In genomic region chr4:61855831-61856698, GRCm38 (mm10) we compare ENCODE assay signal across 14 mouse cellular contexts. TPM values are rescaled to one million over a fixed set of nuclear protein-coding genes. Genes with fewer than 3 reads are reported as not detected.
A peak's percentile ranks its signal among the peaks of the same experiment; 100 is the strongest.
DNase-seq lines count a peak whose midpoint lies in the region; ATAC-seq and TF ChIP-seq lines count a peak whose summit lies in the region.
"Had no signal": no experiment of that assay in that cellular context is flagged by ENCODE, and none has a peak within 500 bp of the region (broad histone marks: within the 10 kb centered on the region; RNA-seq: fewer than 3 reads in every experiment).

No protein-coding gene starts in this region.

- TF ChIP-seq CTCF in kidney, postnatal 0 days (IDR thresholded peaks at IDR 0.05; ENCODE audit: low read depth): no peak
- no peak for TF ChIP-seq CTCF in kidney, adult 2 months (conservative IDR thresholded peaks at IDR 0.05; ENCODE audit: insufficient read depth, insufficient read length, low read depth, low read length)
- no peak for TF ChIP-seq CTCF in heart, postnatal 0 days (IDR thresholded peaks at IDR 0.05; ENCODE audit: low read depth)

- no peak overlapping the region for H3K9ac ChIP-seq in kidney, postnatal 0 days (ENCODE audit: low read depth, low read length)
- H3K9ac ChIP-seq in heart, postnatal 0 days (replicated peaks; ENCODE audit: low read depth, low read length): no peak overlapping the region
- H3K9ac ChIP-seq in intestine, embryonic 15.5 days: no peak overlapping the region
- H3K9ac ChIP-seq in stomach, embryonic 14.5 days (replicated peaks; ENCODE audit: low read depth, low read length): no peak overlapping the region

- H3K9me3 ChIP-seq in kidney, postnatal 0 days (replicated peaks; ENCODE audit: low read length): no peaks in the 10 kb centered on the region
- no peaks in the 10 kb centered on the region; the same call in 1 of the 2 replicates for H3K9me3 ChIP-seq in heart, postnatal 0 days (replicated peaks; ENCODE audit: control insufficient read depth, low read length)
- 0 out of 2 replicates have a peak, but pooled peaks cover 5% of the 10 kb centered on the region for H3K9me3 ChIP-seq in intestine, embryonic 15.5 days
- H3K9me3 ChIP-seq in stomach, embryonic 14.5 days (ENCODE audit: control insufficient read depth, low read depth, low read length): 0 out of 2 replicates have a peak, but pooled peaks cover 5% of the 10 kb centered on the region

- H3K4me3 ChIP-seq in kidney, postnatal 0 days (replicated peaks; ENCODE audit: low read depth, low read length): no peak overlapping the region
- no peak overlapping the region for H3K4me3 ChIP-seq in kidney, adult 2 months (ENCODE audit: insufficient read depth, low read depth, low read length)
- H3K4me3 ChIP-seq in heart, postnatal 0 days (ENCODE audit: low read depth, low read length): no peak overlapping the region
- H3K4me3 ChIP-seq in intestine, embryonic 15.5 days (replicated peaks): no peak overlapping the region
- no peak overlapping the region for H3K4me3 ChIP-seq in stomach, embryonic 14.5 days (ENCODE audit: low read depth, low read length)
- H3K4me3 ChIP-seq: left cerebral cortex, adult 2 months had no signal

- TF ChIP-seq POLR2A in kidney, adult 2 months (IDR thresholded peaks at IDR 0.05; ENCODE audit: low read depth, low read length): no peak

- H3K4me1 ChIP-seq in kidney, postnatal 0 days (replicated peaks; ENCODE audit: insufficient read depth, low read length): no peaks in the 10 kb centered on the region
- H3K4me1 ChIP-seq in kidney, adult 2 months (ENCODE audit: control insufficient read depth, insufficient read depth, low read length): no peaks in the 10 kb centered on the region
- peaks cover 13% of the 10 kb centered on the region for H3K4me1 ChIP-seq in heart, postnatal 0 days (ENCODE audit: control insufficient read depth, insufficient read depth)
- no peaks in the 10 kb centered on the region for H3K4me1 ChIP-seq in intestine, embryonic 15.5 days (replicated peaks)
- no peaks in the 10 kb centered on the region for H3K4me1 ChIP-seq in stomach, embryonic 14.5 days (ENCODE audit: control insufficient read depth, insufficient read depth, low read length)

- no peaks in the 10 kb centered on the region for H3K27me3 ChIP-seq in kidney, postnatal 0 days (ENCODE audit: insufficient read depth, low read length)
- H3K27me3 ChIP-seq in kidney, adult 2 months (replicated peaks; ENCODE audit: control insufficient read depth, insufficient read depth, low read length): no peaks in the 10 kb centered on the region
- no peaks in the 10 kb centered on the region for H3K27me3 ChIP-seq in heart, postnatal 0 days (ENCODE audit: control insufficient read depth, insufficient read depth, low read length)
- H3K27me3 ChIP-seq in intestine, embryonic 15.5 days (replicated peaks): no peaks in the 10 kb centered on the region
- no peaks in the 10 kb centered on the region for H3K27me3 ChIP-seq in stomach, embryonic 14.5 days (ENCODE audit: control insufficient read depth, insufficient read depth, low read length)

- peak; percentile 77 for TF ChIP-seq EP300 in heart, postnatal 0 days (IDR thresholded peaks at IDR 0.05; ENCODE audit: low read depth)

- H3K36me3 ChIP-seq in kidney, postnatal 0 days (ENCODE audit: insufficient read depth, low read length): no peaks in the 10 kb centered on the region
- H3K36me3 ChIP-seq in kidney, adult 2 months (ENCODE audit: control insufficient read depth, insufficient read depth, low read length): no peaks in the 10 kb centered on the region
- H3K36me3 ChIP-seq in heart, postnatal 0 days (replicated peaks; ENCODE audit: control insufficient read depth, insufficient read depth, low read length): no peaks in the 10 kb centered on the region
- no peaks in the 10 kb centered on the region for H3K36me3 ChIP-seq in intestine, embryonic 15.5 days
- no peaks in the 10 kb centered on the region for H3K36me3 ChIP-seq in stomach, embryonic 14.5 days (ENCODE audit: control insufficient read depth, insufficient read depth, low read length)
- H3K36me3 ChIP-seq: G1E had no signal

- ATAC-seq in kidney, postnatal 0 days (replicated peaks; ENCODE audit: low FRiP score, low read depth): peak; percentile 63; the same call in 1 of the 2 replicates
- ATAC-seq in heart, postnatal 0 days (ENCODE audit: insufficient read depth, low read depth): peak; percentile 93
- ATAC-seq in intestine, embryonic 15.5 days: peak; percentile 93
- peak; percentile 82 for ATAC-seq in stomach, embryonic 14.5 days (ENCODE audit: insufficient number of reproducible peaks, insufficient read depth, low FRiP score, low read depth)

- intact Hi-C loops in gastrocnemius, postnatal 36 days (cut with DNase I): no loop called here
- intact Hi-C loops in left cerebral cortex, postnatal 4 days (cut with DNase I): no loop called here

- no peak for DNase-seq in kidney, postnatal 0 days (ENCODE audit: low spot score)
- DNase-seq in kidney, adult 2 months: no peak
- DNase-seq in heart, postnatal 0 days (ENCODE audit: low spot score): peak; percentile 80
- DNase-seq in gastrocnemius, postnatal 36 days: no peak
- no peak for DNase-seq in left cerebral cortex, postnatal 4 days
- DNase-seq: cerebellum, adult 11-12 months; retina, postnatal 1 day had no signal

- 78% methylated on average over 18 of the region's 18 CpGs for WGBS in kidney, postnatal 0 days
- WGBS in kidney, adult 2 months: 79% methylated on average over 18 of the region's 18 CpGs
- 49% methylated on average over 18 of the region's 18 CpGs for WGBS in heart, postnatal 0 days
- 66% methylated on average over 18 of the region's 18 CpGs for WGBS in intestine, embryonic 15.5 days
- WGBS in stomach, embryonic 14.5 days: 74% methylated on average over 18 of the region's 18 CpGs

- H3K4me2 ChIP-seq in kidney, postnatal 0 days (ENCODE audit: low read length): no peak overlapping the region
- H3K4me2 ChIP-seq in heart, postnatal 0 days (ENCODE audit: low read depth, low read length): no peak overlapping the region
- no peak overlapping the region for H3K4me2 ChIP-seq in intestine, embryonic 15.5 days (replicated peaks)
- H3K4me2 ChIP-seq in stomach, embryonic 14.5 days (replicated peaks; ENCODE audit: low read depth, low read length): no peak overlapping the region

- H3K27ac ChIP-seq in kidney, postnatal 0 days: no peak overlapping the region
- H3K27ac ChIP-seq in kidney, adult 2 months (ENCODE audit: insufficient read depth, low read depth, low read length): no peak overlapping the region
- peak overlapping the region; percentile 68 for H3K27ac ChIP-seq in heart, postnatal 0 days (ENCODE audit: low read depth)
- H3K27ac ChIP-seq in intestine, embryonic 15.5 days: peak overlapping the region; percentile 28
- 0 out of 2 replicates have a peak overlapping the region, but pooled peaks have one; percentile 40 for H3K27ac ChIP-seq in stomach, embryonic 14.5 days (ENCODE audit: low read length)
- H3K27ac ChIP-seq: left cerebral cortex, adult 2 months had no signal

RNA-seq across cellular contexts. Expression of gene Mup5, which starts 21.0 kb away (rescaled TPM):
- not detected in 2 replicates for polyA plus RNA-seq in kidney, postnatal 0 days (2015; fragmentation: Nextera tagmentation; extraction: Ambion mirVana)
- polyA plus RNA-seq in kidney, adult 2 months (2012; rRNA removed): not detected in 2 replicates
- not detected in 2 replicates for total RNA-seq in heart, postnatal 0 days (2014; rRNA removed; ENCODE audit: low replicate concordance)
- polyA plus RNA-seq in heart, postnatal 0 days (2015; fragmentation: Nextera tagmentation; extraction: Ambion mirVana): not detected in 2 replicates
- polyA plus RNA-seq in intestine, embryonic 15.5 days (2015; fragmentation: Nextera tagmentation; extraction: Ambion mirVana): not detected in 2 replicates
- not detected in 2 replicates for polyA plus RNA-seq in stomach, embryonic 14.5 days (2014; fragmentation: Nextera tagmentation; extraction: Ambion mirVana)
- not detected for total RNA-seq in gastrocnemius, postnatal 36 days (2021)
- total RNA-seq in left cerebral cortex, postnatal 4 days (2021): not detected
- total RNA-seq: adrenal gland, adult 18-20 months; G1E; hematopoietic stem cell, adult 5-6 weeks had no signal
- polyA plus RNA-seq: G1E; thymus, postnatal 0 days had no signal

Comparison
In these comparisons a context has a peak if more than half of its experiments do, and no peak if none do; other contexts are left out.
1. H3K27ac ChIP-seq: peak in heart, postnatal 0 days (single experiment), intestine, embryonic 15.5 days (single experiment) and stomach, embryonic 14.5 days (single experiment); none in kidney, postnatal 0 days (single experiment) and kidney, adult 2 months (single experiment).
2. Peak in every context shown above with its lines, with median percentiles within 50 percentile points of each other: ATAC-seq.